Mouse (Mus musculus): ENCODE measurements around the gene Ube2j2.
A peak's percentile ranks its signal among the peaks of the same experiment; 100 is the strongest.

Ube2j2 gene

GRCm38 (mm10) chr4:155964396-155964795 lies 20.8 kb downstream of the Ube2j2 start:
- no peak for DNase-seq

- DNase-seq = no peak
These were observed 25.5 kb downstream of the Ube2j2 start for GRCm38 (mm10) chr4:155969043-155969653.

GRCm38 (mm10) chr4:155970286-155970685 lies 26.7 kb downstream of the Ube2j2 start:
- no peak for DNase-seq

- DNase-seq = no peak
These were observed 29.0 kb downstream of the Ube2j2 start for GRCm38 (mm10) chr4:155972651-155973050.

- no peak for DNase-seq
These were observed 29.6 kb downstream of the Ube2j2 start for GRCm38 (mm10) chr4:155973239-155973638.

- DNase-seq = no peak
These were observed 37.9 kb downstream of the Ube2j2 start for GRCm38 (mm10) chr4:155981436-155982082.

- no peak for DNase-seq
These were observed 40.2 kb downstream of the Ube2j2 start for GRCm38 (mm10) chr4:155983788-155984187.

GRCm38 (mm10) chr4:155991211-155991907 lies 47.7 kb downstream of the Ube2j2 start:
- DNase-seq = no peak

GRCm38 (mm10) chr4:155991908-155992230 lies 48.2 kb downstream of the Ube2j2 start:
- DNase-seq = no peak

- peak in 1 of 2 experiments; percentile 86 for DNase-seq
These were observed 48.7 kb downstream of the Ube2j2 start, which contains the start of the genes B3galt6 and Sdf4 for GRCm38 (mm10) chr4:155992241-155992905. B3galt6 (minus strand) TSS chr4:155992649. Sdf4 (plus strand) TSS chr4:155992872.

- DNase-seq = peak; percentile 94 to 97
These were observed 49.4 kb downstream of the Ube2j2 start for GRCm38 (mm10) chr4:155992906-155993547.

GRCm38 (mm10) chr4:155993606-155994005 lies 50.0 kb downstream of the Ube2j2 start:
- no peak for DNase-seq

GRCm38 (mm10) chr4:156004109-156004508 lies 60.5 kb downstream of the Ube2j2 start:
- no peak for DNase-seq

- no peak for DNase-seq
These were observed 64.7 kb downstream of the Ube2j2 start for GRCm38 (mm10) chr4:156008369-156008768.
